Mouse (Mus musculus) olfactory bulb, adult 2 months (tissue): ENCODE results near the gene Slc35c2. TPM values are rescaled to one million over a fixed set of nuclear protein-coding genes. Genes with fewer than 3 reads are reported as not detected.
A peak's percentile ranks its signal among the peaks of the same experiment; 100 is the strongest.

Experiments used
- H3K27ac ChIP-seq: fragments of 200-500 bp; 2 replicates; pipeline ENCODE4 v1.5.1; 2012; ENCODE audit warnings: low read depth, low read length; ENCODE audit not compliant: insufficient read depth
- H3K4me1 ChIP-seq: fragments of 200-500 bp; 2 replicates; pipeline ENCODE4 v1.6.1; 2012; ENCODE audit warnings: low read length; ENCODE audit not compliant: control insufficient read depth, insufficient read depth
- H3K4me3 ChIP-seq: fragments of 200-500 bp; 2 replicates; pipeline ENCODE4 v1.5.1; 2012; ENCODE audit warnings: mild to moderate bottlenecking, low read depth, low read length, moderate library complexity; ENCODE audit not compliant: insufficient read depth
- CTCF ChIP-seq: fragments of 200-500 bp; IDR thresholded peaks from 2 replicates; pipeline ENCODE4 v1.5.1; 2012; ENCODE audit warnings: low read depth, mild to moderate bottlenecking, low read length, moderate library complexity; ENCODE audit not compliant: insufficient read depth
- POLR2A ChIP-seq: fragments of 200-500 bp; IDR thresholded peaks from 2 replicates; pipeline ENCODE4 v1.6.1; 2012; ENCODE audit warnings: mild to moderate bottlenecking, low read depth, low read length, moderate library complexity; ENCODE audit not compliant: insufficient read depth
- WGBS: fragments of 180-500 bp; shearing (Covaris S2); methylation state at CpG from one replicate; pipeline ENCODE4 v1.1.7; 2018; 5-methylcytosine and 5-hydroxymethylcytosine counted together
- polyA plus RNA-seq: library from polyadenylated mRNA; stranded (reverse); fragments of >200 nt; gene quantifications from 2 replicates; pipeline ENCODE4 v1.2.4, GENCODE M21; 2012; ENCODE audit warnings: low replicate concordance; ENCODE audit not compliant: missing spikeins, insufficient read depth, insufficient read length

Gene Slc35c2
- polyA plus RNA-seq, 1 experiment: not detected

GRCm38 (mm10) chr2:165285621-165286020 is 2.0 kb downstream of the Slc35c2 start:
- TF ChIP-seq POLR2A (no peak), CTCF (no peak)
- Histone ChIP-seq H3K4me1 (peaks cover 42% of the 10 kb centered on the region), H3K27ac (no peak overlapping the region), H3K4me3 (no peak overlapping the region)
- 86% methylated on average over 8 of the region's 8 CpGs for WGBS

- 87% methylated on average over 3 of the region's 3 CpGs for WGBS
- Histone ChIP-seq H3K4me1 (peaks cover 39% of the 10 kb centered on the region), H3K27ac (no peak overlapping the region), H3K4me3 (no peak overlapping the region)
- no peak for TF ChIP-seq CTCF
- no peak for TF ChIP-seq POLR2A
Observed at GRCm38 (mm10) chr2:165285034-165285433, 2.6 kb downstream of the Slc35c2 start.

GRCm38 (mm10) chr2:165284377-165284776 is 3.3 kb downstream of the Slc35c2 start:
- TF ChIP-seq CTCF (no peak), POLR2A (no peak)
- WGBS: 91% methylated on average over 7 of the region's 7 CpGs
- peaks cover 32% of the 10 kb centered on the region for H3K4me1 ChIP-seq
- H3K4me3 ChIP-seq: no peak overlapping the region
- no peak overlapping the region for H3K27ac ChIP-seq

- WGBS: 93% methylated on average over 3 of the region's 3 CpGs
- Histone ChIP-seq H3K4me1 (peaks cover 26% of the 10 kb centered on the region), H3K27ac (no peak overlapping the region), H3K4me3 (no peak overlapping the region)
- TF ChIP-seq CTCF (no peak), POLR2A (no peak)
Observed at GRCm38 (mm10) chr2:165283644-165284043, 4.0 kb downstream of the Slc35c2 start.

- TF ChIP-seq POLR2A (no peak), CTCF (no peak)
- Histone ChIP-seq H3K4me3 (no peak overlapping the region), H3K27ac (no peak overlapping the region), H3K4me1 (peaks cover 18% of the 10 kb centered on the region)
- WGBS: 42% methylated on average over 6 of the region's 6 CpGs
Observed at GRCm38 (mm10) chr2:165281779-165282311, 5.8 kb downstream of the Slc35c2 start.

- H3K4me3 ChIP-seq: no peak overlapping the region
- TF ChIP-seq POLR2A: no peak
- no peak for TF ChIP-seq CTCF
- peaks cover 23% of the 10 kb centered on the region for H3K4me1 ChIP-seq
- WGBS: 68% methylated on average over 10 of the region's 10 CpGs
- no peak overlapping the region for H3K27ac ChIP-seq
Observed at GRCm38 (mm10) chr2:165279351-165279750, 8.3 kb downstream of the Slc35c2 start.

GRCm38 (mm10) chr2:165277188-165277740 is 10.4 kb downstream of the Slc35c2 start:
- 92% methylated on average over 5 of the region's 5 CpGs for WGBS
- no peak overlapping the region for H3K27ac ChIP-seq
- H3K4me1 ChIP-seq: peaks cover 26% of the 10 kb centered on the region
- no peak overlapping the region for H3K4me3 ChIP-seq
- TF ChIP-seq POLR2A (no peak), CTCF (no peak)

GRCm38 (mm10) chr2:165275824-165276223 is 11.8 kb downstream of the Slc35c2 start:
- no peak for TF ChIP-seq POLR2A
- peak; percentile 83 for TF ChIP-seq CTCF
- H3K27ac ChIP-seq: no peak overlapping the region
- 9% methylated on average over 8 of the region's 8 CpGs for WGBS

GRCm38 (mm10) chr2:165275124-165275640 is 12.5 kb downstream of the Slc35c2 start:
- H3K27ac ChIP-seq: no peak overlapping the region
- TF ChIP-seq CTCF (no peak), POLR2A (no peak)
- H3K4me3 ChIP-seq: no peak overlapping the region
- H3K4me1 ChIP-seq: peaks cover 28% of the 10 kb centered on the region
- WGBS: 29% methylated on average over 8 of the region's 8 CpGs

More at GRCm38 (mm10) chr2:165275824-165276223, 11.8 kb downstream of the Slc35c2 start:
- Histone ChIP-seq H3K4me1 (peaks cover 27% of the 10 kb centered on the region), H3K4me3 (no peak overlapping the region)
